Mouse (Mus musculus): ENCODE data around the gene Fos. TPM values are rescaled to one million over a fixed set of nuclear protein-coding genes. Genes with fewer than 3 reads are reported as not detected.

Gene Fos
- polyA plus RNA-seq, 1 experiment from 2014 or later = 1.2 TPM

DNA sequence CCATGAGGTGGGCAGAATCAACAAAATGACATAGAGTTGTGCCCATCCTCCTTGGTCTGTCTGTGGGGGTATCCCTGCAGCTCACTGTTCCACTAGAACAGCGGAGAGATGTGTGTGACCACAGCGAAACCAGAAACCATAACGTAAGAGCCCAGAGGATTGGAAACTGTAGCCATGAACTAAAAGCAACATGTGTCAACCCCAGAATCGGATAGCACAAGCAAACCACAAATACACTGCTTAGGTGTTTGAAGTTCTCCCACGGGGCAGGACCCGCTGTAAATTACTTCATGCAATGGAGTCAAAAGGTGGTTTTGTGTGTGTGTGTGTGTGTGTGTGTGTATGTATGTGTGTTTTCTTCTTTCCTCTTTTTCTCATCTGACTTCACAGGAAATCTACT, 26.7 kb upstream of the Fos start:
- H3K9me3 ChIP-seq (replicated peaks) = no peaks in the 10 kb centered on the region
- WGBS = 88% methylated on average over 6 of the region's 6 CpGs
- no peak overlapping the region for H3K27ac ChIP-seq
- no peak overlapping the region for H3K4me3 ChIP-seq
- H3K4me1 ChIP-seq = peaks cover 5% of the 10 kb centered on the region; the same call in 1 of the 2 replicates
- no peaks in the 10 kb centered on the region for H3K36me3 ChIP-seq (ENCODE audit: poor library complexity, severe bottlenecking)
- H3K27me3 ChIP-seq = no peaks in the 10 kb centered on the region
- no peak overlapping the region for H3K9ac ChIP-seq
- no peak overlapping the region for H3K4me2 ChIP-seq
- ATAC-seq = no peak

DNA sequence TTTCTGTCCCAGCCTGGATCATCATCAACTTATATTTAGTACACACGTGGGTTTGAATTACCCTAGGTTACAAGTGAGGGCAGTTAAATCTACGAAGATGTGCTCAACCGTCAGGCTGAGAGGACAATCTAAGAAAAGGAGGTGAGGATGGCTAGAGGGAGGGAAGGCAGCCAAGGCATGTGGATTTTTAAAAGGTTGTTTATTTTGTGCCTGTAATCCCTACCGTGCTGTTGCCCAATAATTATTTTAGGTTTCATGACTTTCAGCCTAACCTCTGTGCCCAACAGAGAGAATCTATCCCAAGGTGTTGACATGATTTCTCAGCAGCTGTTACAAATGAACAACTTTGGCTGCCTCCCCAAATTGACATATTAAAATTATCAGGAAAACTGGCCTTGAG, 26.2 kb upstream of the Fos start:
- Histone ChIP-seq H3K27ac (no peak overlapping the region), H3K4me1 (peaks cover 8% of the 10 kb centered on the region; the same call in 1 of the 2 replicates), H3K9ac (no peak overlapping the region), H3K9me3 (replicated peaks) (no peaks in the 10 kb centered on the region), H3K4me2 (no peak overlapping the region), H3K36me3 (ENCODE audit: poor library complexity, severe bottlenecking) (no peaks in the 10 kb centered on the region), H3K27me3 (no peaks in the 10 kb centered on the region), H3K4me3 (no peak overlapping the region)
- 78% methylated on average over 4 of the region's 4 CpGs for WGBS
- ATAC-seq = no peak

DNA sequence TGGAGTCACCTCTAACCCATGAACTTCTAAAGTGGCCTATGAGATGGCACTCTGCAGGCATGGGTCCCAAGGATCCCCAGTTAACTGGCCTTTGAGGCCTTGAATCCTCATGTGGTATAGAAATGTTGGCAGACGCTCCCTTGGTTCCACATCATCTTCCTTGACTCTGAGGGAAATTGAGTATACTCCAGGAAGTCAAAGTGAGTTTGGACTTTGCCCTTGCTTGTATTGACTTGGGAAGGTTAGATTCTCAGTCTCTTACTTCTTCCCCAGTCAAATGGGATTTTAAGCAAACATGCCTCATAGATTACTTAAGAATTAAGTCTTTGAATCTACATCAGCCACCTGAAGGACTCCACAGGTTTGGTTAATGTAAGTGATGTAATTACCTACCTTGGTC, 24.2 kb upstream of the Fos start:
- H3K4me1 ChIP-seq = peaks cover 10% of the 10 kb centered on the region
- no peaks in the 10 kb centered on the region for H3K36me3 ChIP-seq (ENCODE audit: poor library complexity, severe bottlenecking)

DNA sequence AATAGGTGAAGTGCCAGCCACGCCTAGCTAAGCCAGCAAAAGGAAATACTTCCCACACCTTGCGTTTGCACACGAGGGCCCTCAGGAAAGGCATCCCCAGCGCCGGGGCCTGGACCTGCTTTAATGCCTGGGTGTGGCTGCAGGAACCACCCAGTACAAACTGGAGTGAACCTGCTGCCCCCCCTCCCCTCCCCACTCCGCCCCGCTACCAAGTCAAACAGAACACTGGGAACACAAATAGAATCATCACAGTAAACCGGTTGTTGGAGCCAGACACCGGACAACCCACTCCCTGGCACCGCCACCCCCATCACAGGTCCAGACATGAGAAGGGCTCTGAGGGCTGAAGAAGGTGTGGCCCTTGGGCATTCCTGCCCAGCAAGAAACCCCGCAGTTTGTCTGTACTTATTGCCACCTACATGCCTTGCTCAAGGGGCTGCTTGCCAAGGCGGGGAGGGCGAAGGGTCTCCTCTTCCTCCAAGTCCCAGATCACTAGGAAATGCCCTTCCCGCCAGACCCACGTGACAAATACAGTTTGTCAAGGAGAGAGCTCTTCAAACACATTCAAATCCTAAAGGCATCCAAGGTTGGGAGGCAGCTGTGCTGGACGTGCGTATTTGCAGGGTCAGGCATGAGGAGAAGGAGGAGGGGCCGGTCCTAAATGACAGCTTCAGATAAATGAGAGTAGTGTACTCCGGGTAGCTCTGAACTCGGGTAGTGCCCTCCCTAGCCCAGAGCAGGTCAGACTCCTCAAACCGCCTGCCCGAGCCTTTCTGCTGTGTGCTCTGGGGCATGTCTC, 21.8 kb upstream of the Fos start:
- 47% methylated on average over 22 of the region's 22 CpGs for WGBS
- H3K4me3 ChIP-seq = no peak overlapping the region
- peaks cover 25% of the 10 kb centered on the region for H3K4me1 ChIP-seq
- H3K27me3 ChIP-seq = no peaks in the 10 kb centered on the region
- H3K9ac ChIP-seq = no peak overlapping the region
- no peaks in the 10 kb centered on the region for H3K36me3 ChIP-seq (ENCODE audit: poor library complexity, severe bottlenecking)
- H3K27ac ChIP-seq = no peak overlapping the region
- ATAC-seq = no peak
- no peaks in the 10 kb centered on the region for H3K9me3 ChIP-seq (replicated peaks)
- H3K4me2 ChIP-seq = no peak overlapping the region

More for the DNA sequence above, 24.2 kb upstream of the Fos start:
- H3K4me3 ChIP-seq = no peak overlapping the region
- no peak overlapping the region for H3K4me2 ChIP-seq
- no peak overlapping the region for H3K9ac ChIP-seq
- no peaks in the 10 kb centered on the region for H3K9me3 ChIP-seq (replicated peaks)
- H3K27me3 ChIP-seq = no peaks in the 10 kb centered on the region
- no peak overlapping the region for H3K27ac ChIP-seq
- 79% methylated on average over 1 of the region's 1 CpGs for WGBS
- no peak for ATAC-seq

DNA sequence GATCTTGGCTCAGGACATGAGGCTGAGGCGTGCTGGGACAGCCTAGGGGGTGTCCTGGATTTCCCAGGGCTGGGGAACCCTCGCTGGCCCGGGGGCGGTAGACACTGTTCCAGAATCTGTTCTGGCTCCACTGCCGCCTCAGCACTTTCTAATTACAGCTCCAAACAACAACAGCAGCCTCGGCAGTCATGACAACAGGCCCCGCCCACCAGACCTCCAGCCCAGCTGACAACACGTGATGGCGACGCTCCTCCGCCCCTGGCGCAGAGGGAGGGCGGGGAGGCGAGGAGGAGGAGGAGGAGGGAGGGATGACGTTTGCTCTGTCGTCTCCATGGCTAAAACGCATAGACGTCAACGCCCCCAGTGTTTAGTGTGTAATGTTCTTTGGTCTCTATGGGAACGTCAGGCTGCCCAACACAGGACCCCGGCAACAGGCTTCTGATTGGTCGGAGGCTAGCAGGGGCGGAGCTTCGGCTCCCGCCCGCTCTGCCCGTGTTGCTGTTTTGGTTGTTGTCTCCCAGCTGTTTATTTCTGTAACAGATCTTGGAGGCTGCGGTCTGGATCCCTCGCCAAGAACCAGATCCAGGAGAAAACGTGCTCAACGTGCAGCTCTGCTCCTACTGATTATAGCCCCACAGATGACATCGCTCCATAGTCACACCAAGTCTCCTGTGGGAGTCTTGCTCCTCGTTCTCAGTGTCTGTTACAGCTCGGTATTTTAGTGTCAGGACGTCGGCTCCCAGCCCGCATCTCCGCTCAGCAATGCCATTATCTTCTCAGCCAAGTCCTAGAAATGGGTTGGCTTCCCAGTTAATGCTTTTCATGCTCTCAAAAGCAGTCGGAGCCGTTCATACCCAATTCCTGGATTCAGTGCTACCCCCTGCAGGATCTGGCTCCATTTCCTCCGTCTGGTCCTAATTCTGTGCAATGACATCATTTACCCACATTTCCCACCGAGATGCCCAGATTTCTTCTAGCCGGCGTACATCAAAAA, 18.3 kb upstream of the Fos start:
- Histone ChIP-seq H3K4me1 (peaks cover 25% of the 10 kb centered on the region), H3K27me3 (no peaks in the 10 kb centered on the region), H3K4me2 (peak overlapping the region; percentile 82), H3K9ac (peak overlapping the region; percentile 68), H3K36me3 (ENCODE audit: poor library complexity, severe bottlenecking) (no peaks in the 10 kb centered on the region), H3K4me3 (peak overlapping the region; percentile 49), H3K27ac (peak overlapping the region; percentile 86), H3K9me3 (replicated peaks) (no peaks in the 10 kb centered on the region)
- peak; percentile 99 for ATAC-seq
- WGBS = 1% methylated on average over 43 of the region's 44 CpGs

DNA sequence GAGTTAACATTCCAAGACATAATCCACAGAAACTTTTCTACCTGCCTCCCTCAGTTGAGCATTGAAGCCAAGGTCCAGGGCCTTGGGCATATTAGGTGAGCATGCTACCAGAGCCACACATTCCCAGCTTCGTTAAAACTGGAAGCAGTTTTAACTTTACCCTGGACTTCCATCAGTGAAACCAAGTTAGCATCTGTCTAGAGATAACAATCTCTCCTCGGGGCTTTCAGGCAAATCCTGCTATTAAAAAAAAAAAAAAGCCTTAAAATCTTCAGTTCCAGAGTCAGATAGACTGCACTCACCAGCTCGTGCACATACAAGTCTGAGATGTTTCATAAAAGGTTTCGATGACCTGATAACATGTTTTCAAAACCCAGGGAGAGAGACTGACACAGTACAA, 17.4 kb upstream of the Fos start:
- WGBS = 76% methylated on average over 4 of the region's 4 CpGs
- H3K4me2 ChIP-seq = peak overlapping the region; percentile 82

DNA sequence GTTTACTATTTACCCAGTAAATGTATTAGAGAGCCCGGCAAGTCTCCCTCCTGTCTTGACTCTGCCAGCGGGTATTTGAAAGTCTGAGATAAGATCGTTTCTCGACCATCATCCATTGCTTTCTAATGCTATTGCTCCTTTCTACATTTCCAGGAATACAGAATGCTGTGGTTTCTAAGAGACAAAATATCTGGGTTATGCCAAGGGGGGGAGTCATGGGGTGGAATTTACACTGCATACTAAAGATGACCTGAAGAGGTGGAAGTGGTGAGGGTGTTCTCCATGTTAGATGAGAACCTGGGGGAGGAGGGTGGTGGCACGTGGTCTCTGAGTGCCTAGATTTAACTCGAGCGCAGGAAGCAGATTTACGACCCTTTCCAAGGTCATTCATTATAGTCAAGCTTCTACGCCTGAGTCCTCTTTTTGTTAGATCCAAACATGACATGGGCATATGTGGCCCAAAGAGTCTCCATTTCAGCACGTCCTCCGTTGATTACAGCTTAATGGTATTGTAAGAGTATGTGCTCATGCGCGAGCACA, 16.7 kb upstream of the Fos start:
- Histone ChIP-seq H3K36me3 (ENCODE audit: poor library complexity, severe bottlenecking) (no peaks in the 10 kb centered on the region), H3K4me2 (no peak overlapping the region), H3K27ac (no peak overlapping the region), H3K9ac (no peak overlapping the region), H3K27me3 (no peaks in the 10 kb centered on the region), H3K4me3 (no peak overlapping the region), H3K4me1 (peaks cover 23% of the 10 kb centered on the region), H3K9me3 (replicated peaks) (no peaks in the 10 kb centered on the region)
- WGBS = 80% methylated on average over 13 of the region's 13 CpGs
- no peak for ATAC-seq

More for the DNA sequence above, 17.4 kb upstream of the Fos start:
- Histone ChIP-seq H3K9ac (no peak overlapping the region), H3K4me1 (peaks cover 25% of the 10 kb centered on the region), H3K36me3 (ENCODE audit: poor library complexity, severe bottlenecking) (no peaks in the 10 kb centered on the region), H3K9me3 (replicated peaks) (no peaks in the 10 kb centered on the region), H3K4me3 (no peak overlapping the region), H3K27ac (peak overlapping the region; percentile 86; the same call in 1 of the 2 replicates), H3K27me3 (no peaks in the 10 kb centered on the region)
- ATAC-seq = no peak

DNA sequence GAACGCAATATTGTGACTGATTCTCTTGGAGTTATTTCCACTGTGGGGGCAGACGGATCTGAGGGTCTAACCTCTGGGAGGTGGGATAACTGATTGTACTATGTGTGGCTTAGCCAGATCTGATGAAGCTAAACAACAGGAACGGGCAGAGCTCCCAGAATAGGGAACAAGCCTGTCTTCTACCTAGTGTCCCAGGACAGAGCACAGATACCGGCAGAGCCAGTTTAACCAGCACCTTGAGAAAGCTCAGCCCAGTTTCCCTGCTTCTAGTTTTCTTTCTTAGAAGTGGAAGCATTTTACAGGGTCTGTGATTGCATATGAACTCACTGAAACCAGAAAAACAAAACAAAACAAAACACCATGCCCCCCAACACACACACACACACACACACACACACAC, 13.9 kb upstream of the Fos start:
- no peak overlapping the region for H3K4me2 ChIP-seq
- H3K27ac ChIP-seq = no peak overlapping the region
- H3K9ac ChIP-seq = no peak overlapping the region
- H3K9me3 ChIP-seq (replicated peaks) = no peaks in the 10 kb centered on the region
- no peaks in the 10 kb centered on the region for H3K36me3 ChIP-seq (ENCODE audit: poor library complexity, severe bottlenecking)
- ATAC-seq = no peak
- 76% methylated on average over 4 of the region's 4 CpGs for WGBS
- peaks cover 14% of the 10 kb centered on the region for H3K4me1 ChIP-seq
- H3K27me3 ChIP-seq = no peaks in the 10 kb centered on the region
- no peak overlapping the region for H3K4me3 ChIP-seq

DNA sequence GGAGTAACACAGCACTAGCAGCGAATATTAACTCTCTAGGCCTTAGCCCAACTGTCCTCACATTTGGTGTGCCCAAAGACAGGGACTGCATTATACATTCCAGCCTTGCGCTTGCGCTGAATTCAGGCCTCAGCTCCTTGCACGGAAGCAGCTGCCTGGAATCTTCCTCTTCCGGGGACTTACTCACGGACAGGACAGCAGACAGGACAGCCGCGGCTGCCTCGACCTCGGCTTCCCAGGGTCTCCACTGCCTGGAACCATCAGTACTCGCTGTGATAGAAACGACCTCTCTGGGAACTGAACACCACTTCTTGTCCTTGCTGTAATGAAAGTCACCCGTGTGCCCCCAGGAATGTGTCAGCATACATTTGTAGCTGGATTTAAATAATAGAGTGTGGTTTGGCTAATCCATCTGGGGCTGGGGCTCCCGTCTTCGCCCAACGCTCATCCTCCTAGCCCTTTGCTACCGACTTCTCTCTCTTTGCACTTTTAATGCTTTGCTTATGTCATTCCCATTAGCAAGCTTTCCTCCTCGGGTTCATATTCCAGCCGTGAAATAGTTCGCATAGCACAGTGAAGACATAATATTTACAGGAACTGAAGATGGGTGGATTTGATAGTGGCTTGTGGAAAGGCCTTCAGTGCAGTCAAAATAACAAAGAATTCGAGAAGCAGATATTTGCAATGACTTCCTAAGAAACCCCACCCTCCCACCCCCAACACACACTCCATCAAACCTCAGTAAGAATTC, 11.6 kb upstream of the Fos start:
- H3K36me3 ChIP-seq (ENCODE audit: poor library complexity, severe bottlenecking) = no peaks in the 10 kb centered on the region
- 0 out of 2 replicates have a peak, but pooled peaks cover 3% of the 10 kb centered on the region for H3K4me1 ChIP-seq
- no peaks in the 10 kb centered on the region for H3K9me3 ChIP-seq (replicated peaks)
- no peaks in the 10 kb centered on the region for H3K27me3 ChIP-seq
- no peak overlapping the region for H3K4me2 ChIP-seq
- 65% methylated on average over 21 of the region's 21 CpGs for WGBS
- no peak overlapping the region for H3K9ac ChIP-seq
- H3K4me3 ChIP-seq = no peak overlapping the region
- ATAC-seq = no peak
- no peak overlapping the region for H3K27ac ChIP-seq

DNA sequence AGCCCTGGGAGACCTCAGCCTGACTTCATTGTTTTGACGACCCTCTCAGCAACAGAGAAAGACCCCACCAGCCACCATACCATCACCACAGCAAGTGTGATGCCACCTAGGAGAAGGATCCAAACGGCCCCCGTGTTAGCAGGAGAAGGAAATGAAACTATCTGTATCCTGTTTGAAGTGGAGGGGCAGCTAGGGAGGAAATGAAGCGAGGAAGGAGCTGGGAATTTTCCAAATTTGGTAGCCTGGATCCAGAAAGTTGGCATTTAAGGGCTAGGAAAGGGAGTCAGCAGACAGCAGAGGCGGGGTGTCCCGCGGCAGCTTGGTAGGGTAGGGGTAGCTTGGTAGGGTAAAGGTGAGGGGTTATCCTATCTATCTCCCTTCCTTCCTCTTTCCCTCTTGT, 10.9 kb upstream of the Fos start:
- no peak overlapping the region for H3K4me3 ChIP-seq
- no peak for ATAC-seq
- H3K4me1 ChIP-seq = 0 out of 2 replicates have a peak, but pooled peaks cover 6% of the 10 kb centered on the region
- no peaks in the 10 kb centered on the region for H3K9me3 ChIP-seq (replicated peaks)
- no peaks in the 10 kb centered on the region for H3K27me3 ChIP-seq
- no peaks in the 10 kb centered on the region for H3K36me3 ChIP-seq (ENCODE audit: poor library complexity, severe bottlenecking)
- no peak overlapping the region for H3K9ac ChIP-seq
- H3K27ac ChIP-seq = no peak overlapping the region
- H3K4me2 ChIP-seq = no peak overlapping the region
- WGBS = 71% methylated on average over 7 of the region's 7 CpGs

DNA sequence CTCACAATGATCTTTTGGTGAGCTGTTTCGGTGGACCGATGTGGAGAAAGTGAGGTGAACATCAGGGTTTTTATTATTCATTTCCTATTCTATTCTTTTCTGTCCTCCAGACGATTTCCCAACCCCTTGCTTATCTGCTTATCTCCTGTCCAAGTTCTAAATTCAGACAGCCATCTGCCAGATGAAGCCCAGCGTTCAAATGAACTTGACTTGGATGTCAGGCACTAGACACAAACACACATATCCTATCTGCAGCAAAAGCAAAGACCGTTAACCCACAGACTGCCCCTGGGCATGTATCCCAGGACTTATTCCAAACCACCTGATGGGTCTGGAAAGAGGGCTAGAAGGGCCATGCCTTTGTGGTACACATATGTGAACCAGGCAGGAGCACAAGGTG, 9.3 kb upstream of the Fos start:
- Histone ChIP-seq H3K27me3 (no peaks in the 10 kb centered on the region), H3K4me2 (no peak overlapping the region), H3K9ac (no peak overlapping the region), H3K27ac (no peak overlapping the region), H3K4me3 (no peak overlapping the region), H3K4me1 (0 out of 2 replicates have a peak, but pooled peaks cover 12% of the 10 kb centered on the region), H3K9me3 (replicated peaks) (no peaks in the 10 kb centered on the region), H3K36me3 (ENCODE audit: poor library complexity, severe bottlenecking) (no peaks in the 10 kb centered on the region)
- ATAC-seq = no peak
- 85% methylated on average over 5 of the region's 5 CpGs for WGBS
